Mouse (Mus musculus): ENCODE results near the gene Dennd6b.

Dennd6b gene

GRCm38 (mm10) chr15:89196313-89196706, at the start of gene Dennd6b:
Gene Dennd6b, minus strand, starts transcription at chr15:89196496.
- peak; percentile 98 for DNase-seq (ENCODE audit: low read depth)

- peak; percentile 48 for DNase-seq (ENCODE audit: low read depth)
Measured at GRCm38 (mm10) chr15:89241025-89241424, 44.7 kb upstream of the Dennd6b start.

GRCm38 (mm10) chr15:89239751-89240392, 43.6 kb upstream of the Dennd6b start:
- no peak for DNase-seq (ENCODE audit: low read depth)

DNA sequence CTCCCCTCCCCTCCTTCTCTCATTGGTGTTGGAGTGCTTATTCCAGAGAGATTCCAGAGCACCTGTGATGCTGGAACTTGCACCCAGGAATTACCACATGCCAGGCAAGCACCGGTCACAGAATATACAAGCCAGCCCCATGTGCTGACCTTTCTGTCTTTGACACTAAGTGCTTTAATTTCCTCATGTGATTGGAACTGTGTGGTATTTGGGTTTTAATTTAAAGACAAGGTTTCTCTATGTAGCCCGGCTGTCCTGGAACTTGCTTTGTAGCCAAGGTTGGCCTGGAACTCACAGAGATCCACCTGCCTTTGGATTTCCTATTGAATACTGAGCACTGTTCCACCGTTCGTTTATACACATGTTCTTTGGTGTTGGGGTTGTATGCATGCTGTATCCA, 37.8 kb upstream of the Dennd6b start:
- DNase-seq (ENCODE audit: low read depth): no peak

GRCm38 (mm10) chr15:89233586-89233985, 37.3 kb upstream of the Dennd6b start:
- no peak for DNase-seq (ENCODE audit: low read depth)

DNA sequence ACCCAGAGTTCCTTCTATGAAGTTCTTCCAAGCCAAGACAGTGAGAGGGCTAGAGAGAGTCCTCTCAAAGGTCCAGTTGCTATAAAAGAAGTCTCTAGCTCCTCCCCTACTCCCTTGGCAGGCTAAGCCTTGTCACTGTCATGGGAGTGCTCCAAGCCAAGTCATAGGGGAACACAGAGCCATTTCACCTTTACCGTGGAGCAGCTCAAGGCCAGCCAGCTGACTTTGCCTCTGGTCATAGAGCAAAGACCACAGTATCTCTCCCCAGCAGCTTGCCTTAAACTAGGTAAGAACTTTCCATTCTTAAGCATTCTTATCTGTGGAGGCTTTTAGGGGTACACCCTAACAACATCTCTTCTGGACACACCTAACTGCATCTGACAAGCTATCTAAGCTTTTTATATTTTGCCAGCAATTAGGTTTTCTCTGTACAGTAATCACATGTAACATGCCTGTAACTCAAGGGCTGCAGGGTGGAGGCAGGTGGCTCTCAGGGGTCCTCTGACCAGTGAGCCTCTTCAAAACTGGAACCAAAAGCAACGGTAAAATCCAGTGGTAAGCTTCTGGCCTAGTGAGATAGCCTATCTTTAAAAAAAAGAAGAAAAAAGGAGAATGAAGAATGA, 19.4 kb upstream of the Dennd6b start:
- DNase-seq (ENCODE audit: low read depth): no peak

DNA sequence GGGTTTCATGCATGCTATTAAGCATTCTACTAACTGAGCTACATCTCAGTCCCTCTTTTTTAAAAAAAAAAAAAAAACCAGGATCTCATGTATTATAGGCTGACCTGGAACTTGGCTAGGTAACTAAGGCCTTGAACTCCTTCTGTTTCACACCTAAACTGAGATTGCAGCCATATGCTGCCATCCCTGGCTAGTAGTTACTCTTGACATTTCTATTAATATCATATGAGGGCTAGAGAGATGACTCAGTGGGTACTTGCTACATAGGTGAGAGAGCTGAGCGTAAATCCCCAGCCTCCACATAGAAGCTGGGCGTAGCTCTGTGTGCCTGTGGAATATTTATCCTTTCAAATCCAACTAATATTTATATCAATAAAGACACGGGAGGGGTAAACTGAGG, 18.7 kb upstream of the Dennd6b start:
- DNase-seq (ENCODE audit: low read depth): no peak

DNA sequence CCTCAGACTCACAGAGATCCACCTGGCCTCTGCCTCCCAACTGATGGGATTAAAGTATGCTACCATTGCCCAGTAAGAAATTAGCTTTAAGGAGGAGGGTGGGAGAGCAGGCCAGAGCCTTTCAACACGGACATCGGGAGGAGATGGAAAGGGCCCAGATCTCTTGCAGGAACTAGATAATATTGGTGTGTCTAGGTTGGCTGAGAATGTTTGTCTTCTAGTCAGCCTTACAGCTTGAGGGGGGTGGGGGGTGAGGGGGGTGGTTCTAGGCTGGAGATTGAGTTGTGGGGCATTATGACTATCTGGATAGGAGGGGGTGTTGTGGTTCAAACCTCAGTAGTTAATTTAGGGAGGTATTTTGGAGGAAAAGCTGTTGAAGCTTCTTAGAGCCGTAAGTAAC, 17.2 kb upstream of the Dennd6b start:
- no peak for DNase-seq (ENCODE audit: low read depth)

DNA sequence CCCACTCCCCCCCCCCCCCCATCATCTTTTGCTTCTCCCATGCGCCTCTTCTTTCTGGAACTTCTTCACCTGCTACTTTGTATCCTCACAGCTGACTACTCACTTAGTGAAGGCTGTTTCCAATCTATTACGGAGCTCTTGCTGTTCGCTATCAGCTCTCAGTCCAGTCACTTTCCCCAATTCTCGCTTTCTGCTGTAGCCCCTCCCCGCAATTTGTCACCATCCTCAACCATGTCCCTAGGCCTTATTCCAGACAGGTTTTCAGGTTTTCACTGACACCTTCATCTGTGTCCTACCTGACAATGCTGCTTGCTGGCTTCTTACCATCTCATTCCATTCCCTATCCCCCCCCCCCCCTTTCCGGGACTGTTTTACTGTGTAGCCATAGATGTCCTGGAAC, 16.2 kb upstream of the Dennd6b start:
- no peak for DNase-seq (ENCODE audit: low read depth)

GRCm38 (mm10) chr15:89211716-89212461, 15.6 kb upstream of the Dennd6b start:
- peak; percentile 45 for DNase-seq (ENCODE audit: low read depth)

GRCm38 (mm10) chr15:89210915-89211715, 14.8 kb upstream of the Dennd6b start, which contains the start of gene Ppp6r2:
Gene Ppp6r2, plus strand, starts transcription at chr15:89211553.
- DNase-seq (ENCODE audit: low read depth): peak; percentile 88

GRCm38 (mm10) chr15:89209886-89210761, 13.8 kb upstream of the Dennd6b start:
- DNase-seq (ENCODE audit: low read depth): peak; percentile 96

- DNase-seq (ENCODE audit: low read depth): no peak
Measured at GRCm38 (mm10) chr15:89207457-89207856, 11.2 kb upstream of the Dennd6b start.

- DNase-seq (ENCODE audit: low read depth): no peak
Measured at GRCm38 (mm10) chr15:89197056-89197455, 760 bp upstream of the Dennd6b start.

GRCm38 (mm10) chr15:89195690-89196312, 495 bp downstream of the Dennd6b start:
- DNase-seq (ENCODE audit: low read depth): peak; percentile 93

DNA sequence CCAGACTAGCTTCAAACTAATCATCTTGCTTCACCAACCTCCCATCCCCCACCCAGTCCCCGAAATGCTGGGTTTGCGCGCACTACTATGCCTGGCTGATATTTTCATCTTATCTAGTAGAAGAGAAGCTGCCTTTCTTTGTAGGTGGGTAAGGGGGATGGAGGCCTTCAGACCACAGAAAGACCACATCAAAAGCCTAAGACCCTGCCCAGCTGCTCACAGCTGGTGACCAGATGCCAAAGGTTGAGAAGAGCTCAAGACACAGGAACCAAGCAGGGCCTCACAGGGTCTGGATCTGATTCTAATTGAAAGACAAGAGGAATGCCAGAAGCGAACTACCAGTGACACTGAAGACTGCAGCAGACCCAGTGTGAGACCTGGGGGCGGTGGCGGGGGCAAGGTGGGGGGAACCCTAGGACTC, 1.0 kb downstream of the Dennd6b start:
- DNase-seq (ENCODE audit: low read depth): peak; percentile 35

- DNase-seq (ENCODE audit: low read depth): no peak
Measured at GRCm38 (mm10) chr15:89184937-89185227, 11.4 kb downstream of the Dennd6b start.

DNA sequence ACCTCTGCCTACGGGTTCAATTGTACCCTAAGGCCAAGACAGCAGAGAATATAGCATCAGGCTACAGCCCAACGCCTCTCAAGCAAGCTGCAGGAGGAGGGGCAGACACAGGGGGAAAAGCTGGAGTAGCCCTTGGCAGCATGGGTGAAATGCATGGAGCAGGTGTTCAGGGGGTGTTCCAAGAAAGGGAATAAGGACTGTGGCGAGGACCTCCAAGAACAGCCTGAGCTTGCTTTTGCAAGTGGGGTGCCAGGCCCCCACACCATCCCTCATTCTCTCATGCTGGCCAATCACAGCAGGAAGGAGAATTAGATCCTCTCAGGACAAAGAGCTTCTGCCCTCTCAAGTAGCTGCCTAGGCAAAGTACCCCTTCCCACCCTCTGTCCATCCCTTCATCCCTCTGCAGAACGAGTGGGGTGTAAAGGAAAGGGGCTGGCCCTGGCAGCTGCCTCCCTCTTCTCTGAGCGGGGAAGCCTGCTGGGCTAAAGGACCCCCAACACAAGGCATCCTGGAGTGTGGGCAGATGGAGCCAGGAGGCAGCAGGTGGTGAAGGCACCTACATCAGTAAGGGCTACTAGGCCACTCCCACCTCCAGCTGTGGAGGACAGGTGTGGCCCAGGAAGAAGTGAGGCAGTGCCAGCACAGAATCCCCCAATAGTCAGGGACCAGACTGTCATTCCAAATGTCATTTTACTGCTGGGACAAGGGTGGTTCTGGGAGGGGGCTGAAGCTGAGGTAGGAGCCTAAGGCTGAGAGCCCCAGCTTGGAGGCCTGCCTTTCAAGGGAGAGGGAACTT, 12.0 kb downstream of the Dennd6b start:
- DNase-seq (ENCODE audit: low read depth): no peak

GRCm38 (mm10) chr15:89182842-89183241, 13.5 kb downstream of the Dennd6b start:
- DNase-seq (ENCODE audit: low read depth): no peak

- DNase-seq (ENCODE audit: low read depth): no peak
Measured at GRCm38 (mm10) chr15:89182328-89182741, 14.0 kb downstream of the Dennd6b start.
